Mouse (Mus musculus) embryonic fibroblast, embryonic 13.5 days (primary cell): Measurements from ENCODE around the gene Tasp1. TPM values are rescaled to one million over a fixed set of nuclear protein-coding genes. Genes with fewer than 3 reads are reported as not detected.
"Not testable (repeated sequence)": the region's sequence is repeated elsewhere in the genome, so short reads cannot be mapped to it uniquely, and the experiment has no call there.

Experiments
- H3K27ac ChIP-seq: 2 replicates; pipeline ENCODE4 v1.5.1; 2012; ENCODE audit warnings: low read length, control low read depth, inconsistent platforms; ENCODE audit not compliant: insufficient read depth
- H3K4me1 ChIP-seq: 2 replicates; pipeline ENCODE4 v1.6.1; 2011; ENCODE audit warnings: low read length; ENCODE audit not compliant: control insufficient read depth, insufficient read depth
- H3K4me3 ChIP-seq: 2 replicates; pipeline ENCODE4 v1.5.1; 2011; ENCODE audit warnings: mild to moderate bottlenecking, control low read depth, low read length; ENCODE audit not compliant: insufficient read depth
- CTCF ChIP-seq: IDR thresholded peaks from 2 replicates; pipeline ENCODE4 v1.5.1; 2011; ENCODE audit warnings: mild to moderate bottlenecking, control low read depth, low read length, moderate library complexity, borderline replicate concordance; ENCODE audit not compliant: insufficient read depth
- POLR2A ChIP-seq: IDR thresholded peaks from 2 replicates; pipeline ENCODE4 v1.6.1; 2011; ENCODE audit warnings: low read depth, mild to moderate bottlenecking, control low read depth, low read length, moderate library complexity
- polyA plus RNA-seq: library from polyadenylated mRNA; stranded (reverse); fragments of >200 nt; gene quantifications from 2 replicates; pipeline ENCODE4 v1.2.4, GENCODE M21; 2011; ENCODE audit warnings: low read depth; ENCODE audit not compliant: missing spikeins, insufficient read length

Tasp1 gene
- polyA plus RNA-seq, 1 experiment = 14.5 TPM

DNA sequence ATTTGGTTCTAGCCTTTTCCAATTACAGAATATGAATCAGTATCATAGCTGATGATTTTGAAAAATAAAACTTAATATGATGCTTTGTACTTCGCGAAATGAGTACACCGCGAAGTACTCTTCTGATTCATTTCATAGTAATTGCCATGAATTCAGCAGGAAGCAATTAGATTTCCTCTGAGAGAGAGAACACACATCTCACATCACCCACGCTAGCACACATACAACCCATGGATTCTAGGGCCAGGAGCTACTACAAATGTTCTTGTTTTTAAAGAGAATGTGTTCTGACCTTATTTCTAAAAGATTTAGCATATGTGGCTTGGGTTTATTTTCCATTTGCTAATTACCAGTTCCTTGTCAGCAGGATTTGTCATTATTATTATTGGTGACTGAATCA lies 26.8 kb upstream of the Tasp1 start:
- Histone ChIP-seq H3K27ac (peak overlapping the region; percentile 65), H3K4me3 (no peak overlapping the region), H3K4me1 (no peaks in the 10 kb centered on the region)
- TF ChIP-seq POLR2A (no peak), CTCF (no peak)

DNA sequence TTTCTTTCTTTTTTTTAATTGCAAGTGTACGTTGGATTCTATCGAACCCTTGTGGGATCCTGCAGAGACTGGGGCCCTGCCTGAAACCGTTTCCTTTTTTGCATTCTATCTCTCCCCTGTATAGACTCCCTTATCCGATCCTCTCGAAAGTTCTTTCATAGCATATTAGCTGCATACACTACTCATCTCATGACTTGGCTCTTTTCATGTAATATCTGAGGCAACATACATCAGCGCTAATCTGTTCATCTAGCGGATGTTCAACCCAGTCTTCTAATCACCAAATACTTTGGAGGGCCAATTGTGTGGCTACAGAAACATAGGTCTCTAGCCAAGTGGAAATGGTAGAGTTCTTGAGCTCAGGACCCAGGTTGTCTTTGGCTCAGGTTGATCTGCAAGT lies 17.6 kb upstream of the Tasp1 start:
- TF ChIP-seq CTCF = no peak
- TF ChIP-seq POLR2A = no peak
- Histone ChIP-seq H3K4me3 (no peak overlapping the region), H3K4me1 (peaks cover 9% of the 10 kb centered on the region), H3K27ac (no peak overlapping the region)

DNA sequence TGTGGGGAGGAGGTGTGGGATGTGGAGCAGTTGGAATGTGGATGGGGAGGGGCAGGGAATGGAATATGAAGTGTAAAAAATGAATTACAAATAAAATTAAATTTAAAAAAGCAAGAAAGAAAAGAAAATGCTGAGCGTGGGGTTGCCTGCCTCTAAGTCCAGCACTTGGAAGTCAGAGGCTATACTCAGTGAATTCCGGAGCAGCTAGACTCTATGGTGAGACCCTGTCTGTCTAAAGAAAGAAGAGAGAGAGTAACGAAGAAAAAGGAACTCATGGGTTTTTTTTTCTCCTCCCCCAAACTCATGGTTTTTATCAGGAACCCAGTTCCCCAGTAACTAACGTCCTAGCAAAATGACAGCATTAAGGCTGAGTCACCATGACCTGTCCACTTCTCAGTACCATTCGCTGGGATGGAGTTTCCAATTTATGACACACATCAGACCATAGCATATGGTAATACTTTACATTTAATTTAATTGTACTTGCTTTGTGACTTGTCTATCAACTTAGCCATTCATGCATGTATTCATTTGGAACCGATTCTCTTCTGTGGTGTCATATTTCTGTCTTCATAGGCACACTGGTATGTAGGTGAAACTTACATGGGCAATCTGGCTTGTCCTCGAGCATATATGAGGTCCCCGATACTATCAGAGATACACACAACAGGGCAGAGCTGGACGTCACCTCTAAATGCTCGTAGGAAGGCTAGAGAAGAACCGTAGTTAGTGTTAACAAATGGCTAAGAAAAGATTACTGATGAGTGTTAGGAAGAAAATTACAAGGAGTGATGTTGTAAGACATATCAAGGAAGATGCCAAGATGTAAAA lies 14.4 kb upstream of the Tasp1 start:
- H3K4me1 ChIP-seq = peaks cover 20% of the 10 kb centered on the region
- H3K4me3 ChIP-seq = no peak overlapping the region
- H3K27ac ChIP-seq = peak overlapping the region; percentile 88
- TF ChIP-seq POLR2A (no peak), CTCF (no peak)

DNA sequence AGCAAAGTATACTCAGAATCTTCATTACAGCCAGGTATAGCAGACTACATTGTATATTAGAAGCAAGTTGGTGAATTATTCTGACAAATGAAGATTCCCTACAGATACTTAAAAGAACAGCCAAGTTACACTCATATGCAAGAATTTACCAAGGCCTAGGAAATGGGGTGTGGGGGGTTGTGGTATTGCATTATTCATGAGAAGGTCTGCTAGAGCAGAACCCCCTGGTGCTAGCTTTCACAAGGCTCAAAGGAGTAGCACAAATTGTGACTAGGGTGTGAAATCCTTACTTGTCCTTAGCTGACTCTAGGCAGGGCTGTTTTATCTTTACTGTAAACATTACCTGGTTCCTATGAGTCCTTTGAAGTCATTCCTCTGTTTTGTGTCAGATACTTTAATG lies 12.7 kb upstream of the Tasp1 start:
- peaks cover 20% of the 10 kb centered on the region for H3K4me1 ChIP-seq
- not testable (repeated sequence) for H3K4me3 ChIP-seq, H3K27ac ChIP-seq

DNA sequence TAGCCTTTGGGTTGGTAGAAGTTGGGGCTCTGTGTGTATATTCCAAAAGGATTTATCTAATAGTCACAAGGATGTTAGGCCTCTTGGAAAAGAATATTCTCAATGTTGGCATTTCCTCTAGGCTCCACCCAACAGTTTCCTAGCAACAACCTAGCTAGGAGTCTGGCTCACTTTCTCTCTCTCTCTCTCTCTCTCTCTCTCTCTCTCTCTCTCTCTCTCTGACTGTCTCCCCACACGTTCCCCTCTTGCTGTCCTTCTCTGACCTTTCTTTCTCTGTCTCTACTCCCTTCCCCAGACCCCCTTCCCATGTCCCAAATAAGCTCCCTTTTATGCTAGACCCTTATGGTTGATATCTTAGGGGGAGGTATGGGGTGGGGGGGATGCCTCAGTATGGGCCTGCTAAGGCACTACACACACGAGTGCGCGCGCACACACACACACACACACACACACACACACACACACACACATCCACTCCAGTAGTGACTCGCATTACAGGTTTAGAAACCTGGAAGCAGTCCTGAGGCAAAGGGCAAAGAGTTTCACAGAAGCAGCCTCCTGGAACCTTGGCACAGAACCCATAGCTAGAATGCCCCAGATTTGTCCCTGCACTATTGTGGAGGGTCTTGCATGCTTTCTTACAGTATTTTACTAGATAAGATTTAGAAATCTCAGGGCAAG lies 12.1 kb upstream of the Tasp1 start:
- Histone ChIP-seq H3K27ac (no peak overlapping the region), H3K4me1 (peaks cover 20% of the 10 kb centered on the region), H3K4me3 (no peak overlapping the region)
- TF ChIP-seq CTCF (no peak), POLR2A (no peak)

DNA sequence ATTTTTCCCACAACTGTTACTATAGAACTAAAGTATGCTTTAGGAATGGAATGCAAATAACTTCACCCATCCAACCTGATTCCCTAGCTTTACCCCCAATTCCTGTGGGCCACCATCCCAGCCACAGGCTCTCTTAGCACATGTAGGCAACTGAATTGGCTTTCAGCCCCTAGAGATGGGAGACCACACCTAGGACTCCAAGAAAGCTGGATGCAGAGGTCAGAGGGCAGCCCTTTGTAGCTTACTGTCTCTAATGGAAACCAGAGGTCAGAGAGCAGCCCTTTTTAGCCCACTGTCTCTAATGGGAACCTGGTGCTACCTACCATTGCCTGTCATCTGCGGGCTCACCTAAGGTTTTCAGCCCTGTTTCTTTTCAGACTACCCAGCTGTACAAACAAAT lies 10.9 kb upstream of the Tasp1 start:
- H3K27ac ChIP-seq = no peak overlapping the region
- no peak overlapping the region for H3K4me3 ChIP-seq
- TF ChIP-seq POLR2A (no peak), CTCF (no peak)
- H3K4me1 ChIP-seq = peaks cover 20% of the 10 kb centered on the region

DNA sequence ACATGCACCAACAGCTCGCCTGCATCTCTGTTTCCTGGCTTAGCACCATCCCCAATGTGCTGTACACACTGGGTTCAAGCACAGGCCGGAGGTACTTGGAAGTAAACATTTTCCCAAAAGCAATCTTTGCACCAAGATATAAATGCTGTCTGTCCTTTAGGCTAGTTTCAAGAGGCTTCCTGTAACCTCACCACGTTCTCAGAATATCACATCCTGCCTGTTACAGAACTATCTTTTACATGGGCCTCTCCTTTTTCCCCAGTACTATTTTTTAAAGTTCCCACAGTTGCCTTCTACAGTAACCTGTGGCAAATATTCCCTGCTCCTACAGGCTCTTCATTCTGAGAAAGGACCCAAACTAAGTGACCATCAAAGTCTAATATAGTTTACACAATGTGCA lies 8.5 kb upstream of the Tasp1 start:
- Histone ChIP-seq H3K27ac (no peak overlapping the region), H3K4me1 (peaks cover 13% of the 10 kb centered on the region), H3K4me3 (no peak overlapping the region)
- TF ChIP-seq POLR2A = no peak
- TF ChIP-seq CTCF = no peak

DNA sequence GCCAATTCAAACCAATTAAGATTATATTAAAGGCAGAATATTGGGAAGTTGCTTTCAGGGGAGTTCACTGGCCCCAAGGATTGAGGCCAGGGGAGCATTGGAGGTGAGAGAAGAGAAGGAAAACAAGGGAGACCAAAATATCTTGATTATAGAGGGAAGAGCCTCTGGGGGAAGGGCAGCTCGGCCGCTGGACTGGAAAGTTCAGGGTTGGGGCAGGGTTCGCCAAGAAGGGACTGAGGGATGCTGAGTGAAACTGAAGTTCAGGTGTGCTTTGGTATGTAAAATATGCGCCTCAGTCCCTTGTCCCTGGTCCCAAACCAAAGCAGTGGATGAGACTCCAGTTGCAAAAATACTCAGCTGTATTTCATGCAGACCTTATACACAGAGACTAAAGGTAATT lies 911 bp upstream of the Tasp1 start:
- TF ChIP-seq CTCF (no peak), POLR2A (no peak)
- Histone ChIP-seq H3K4me3 (no peak overlapping the region), H3K27ac (no peak overlapping the region), H3K4me1 (no peaks in the 10 kb centered on the region)

DNA sequence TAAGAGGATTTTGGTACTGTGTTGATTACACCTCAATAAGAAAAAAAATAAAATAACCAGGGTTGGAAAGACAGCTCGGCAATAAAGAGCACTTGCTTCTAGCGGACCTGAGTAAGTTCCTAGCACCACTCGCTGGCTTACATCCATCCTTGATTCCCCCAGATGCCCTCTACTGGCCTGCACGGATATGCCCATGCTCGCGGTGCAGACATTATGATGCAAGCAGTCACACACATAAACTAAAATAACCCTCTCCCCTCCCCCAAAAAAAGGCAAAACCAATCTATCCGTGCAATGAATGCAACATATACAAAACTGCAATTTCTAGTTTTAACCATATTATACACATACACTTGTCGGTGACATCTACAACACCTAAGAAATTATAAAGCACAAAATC lies 929 bp downstream of the Tasp1 start:
- Histone ChIP-seq H3K27ac (no peak overlapping the region), H3K4me1 (no peaks in the 10 kb centered on the region), H3K4me3 (peak overlapping the region; percentile 88)
- no peak for TF ChIP-seq POLR2A
- TF ChIP-seq CTCF = no peak

DNA sequence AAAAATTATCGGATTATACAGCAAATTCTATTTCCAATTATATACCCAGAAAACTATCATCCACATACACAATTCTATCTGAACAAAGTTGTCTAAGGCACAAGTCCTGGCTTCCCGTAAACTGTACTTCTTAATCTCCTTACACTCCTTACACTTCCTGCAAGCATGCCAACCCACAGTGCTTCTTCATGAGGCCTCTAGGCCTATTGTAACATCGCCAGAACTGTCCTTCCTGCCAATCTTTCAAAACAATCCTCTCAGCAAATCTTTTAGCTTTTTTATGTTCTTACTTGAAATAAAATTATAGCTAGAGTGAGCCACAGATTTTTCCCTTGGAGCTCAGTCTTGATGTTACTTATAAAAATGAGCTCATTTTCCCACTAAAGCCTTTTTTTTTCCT lies 5.1 kb downstream of the Tasp1 start:
- H3K4me1 ChIP-seq = no peaks in the 10 kb centered on the region
- TF ChIP-seq CTCF (no peak), POLR2A (no peak)

DNA sequence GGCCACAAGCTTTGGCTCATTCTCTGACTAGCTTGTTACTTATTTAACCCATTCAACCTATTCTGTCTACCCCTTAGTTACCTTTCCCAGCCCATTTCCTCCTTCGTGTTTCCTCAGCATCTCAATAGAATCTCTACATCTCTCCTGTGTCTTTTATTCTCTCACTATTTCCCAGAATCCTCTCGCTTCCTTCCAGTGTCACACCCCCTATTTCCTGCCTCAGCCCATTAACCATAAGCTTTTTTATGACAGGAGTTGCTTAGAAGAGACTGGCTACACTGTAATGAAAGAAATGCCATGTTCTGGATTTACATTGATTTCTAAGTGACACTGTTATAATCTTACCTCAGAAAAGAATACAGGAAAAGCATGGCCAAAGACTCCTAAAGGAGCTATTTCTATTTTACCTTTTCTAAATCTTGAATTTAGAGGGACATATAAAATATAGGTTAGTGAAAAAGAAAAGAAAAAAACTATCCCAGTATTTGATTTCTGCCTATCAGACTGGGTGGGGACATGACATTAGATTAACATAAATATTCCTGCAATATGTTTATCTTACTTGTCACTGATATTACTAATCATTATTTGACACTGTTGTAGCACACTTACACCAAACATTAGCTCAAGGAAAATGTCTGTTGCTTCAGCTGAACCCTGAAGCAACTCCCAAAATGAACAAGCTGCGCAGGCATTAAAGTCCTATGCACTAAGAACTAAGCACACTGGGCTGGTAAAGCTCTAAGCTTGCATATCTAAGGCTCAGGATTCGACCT lies 6.3 kb downstream of the Tasp1 start:
- H3K4me3 ChIP-seq = no peak overlapping the region
- TF ChIP-seq CTCF (no peak), POLR2A (no peak)
- no peaks in the 10 kb centered on the region for H3K4me1 ChIP-seq
- H3K27ac ChIP-seq = no peak overlapping the region

More for the DNA sequence above, 5.1 kb downstream of the Tasp1 start:
- no peak overlapping the region for H3K27ac ChIP-seq
- no peak overlapping the region for H3K4me3 ChIP-seq
